Mouse (Mus musculus) spleen, postnatal 36 days (tissue): Measurements from ENCODE around the gene Ube2e3.

Experiments
- DNase-seq, 2 experiments: peaks; one replicate each; pipeline ENCODE4 v3.0.0; 2022; ENCODE audit warnings: low spot score in 2 of 2, mixed read lengths in 1 of 2

Gene Ube2e3

GRCm38 (mm10) chr2:78867726-78868510, at the start of gene Ube2e3:
TSS of gene Ube2e3 (plus strand) at chr2:78868124.
- no peak for DNase-seq

DNA sequence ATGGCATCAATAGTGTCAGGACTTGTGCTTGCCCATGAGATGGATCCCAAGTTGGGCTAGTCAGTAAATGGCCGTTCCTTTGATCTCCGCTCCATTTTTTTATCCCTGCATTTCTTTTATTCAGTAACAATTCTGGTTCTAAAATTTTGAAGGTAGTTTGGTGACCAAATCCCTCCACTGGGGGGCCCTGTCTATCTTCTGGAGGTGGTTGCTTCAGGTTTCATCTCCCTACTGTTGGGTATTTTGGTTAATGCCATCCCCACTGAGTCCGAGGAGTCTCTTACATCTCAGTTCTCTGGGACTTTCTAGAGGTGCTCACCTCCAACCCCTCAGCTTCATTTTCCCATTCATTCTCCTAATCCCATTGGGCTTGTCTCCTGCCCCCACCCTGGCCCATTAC, 38.0 kb upstream of the Ube2e3 start:
- DNase-seq: no peak

GRCm38 (mm10) chr2:78841494-78842224, 26.3 kb upstream of the Ube2e3 start:
- DNase-seq: no peak

- no peak for DNase-seq
Measured at GRCm38 (mm10) chr2:78844365-78844764, 23.6 kb upstream of the Ube2e3 start.

DNA sequence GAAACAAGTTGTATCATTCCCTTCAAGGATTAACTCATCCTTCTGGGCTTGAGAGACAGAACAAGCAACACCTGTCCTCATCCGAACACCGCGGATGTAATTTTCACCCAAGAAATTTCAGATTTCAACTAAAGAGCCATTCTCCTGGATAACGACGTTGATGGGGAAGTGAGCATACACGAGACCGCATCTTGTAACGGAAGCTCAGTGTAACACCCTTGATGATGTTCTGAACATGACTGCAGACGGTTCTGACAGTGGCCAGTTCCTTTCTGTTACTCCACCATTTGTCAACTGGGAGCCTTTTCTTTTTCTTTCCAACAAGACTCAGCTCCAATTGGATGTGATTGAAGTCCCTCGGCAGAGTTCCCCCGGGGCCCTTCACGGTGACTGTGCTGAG, 22.6 kb upstream of the Ube2e3 start:
- DNase-seq: no peak

DNA sequence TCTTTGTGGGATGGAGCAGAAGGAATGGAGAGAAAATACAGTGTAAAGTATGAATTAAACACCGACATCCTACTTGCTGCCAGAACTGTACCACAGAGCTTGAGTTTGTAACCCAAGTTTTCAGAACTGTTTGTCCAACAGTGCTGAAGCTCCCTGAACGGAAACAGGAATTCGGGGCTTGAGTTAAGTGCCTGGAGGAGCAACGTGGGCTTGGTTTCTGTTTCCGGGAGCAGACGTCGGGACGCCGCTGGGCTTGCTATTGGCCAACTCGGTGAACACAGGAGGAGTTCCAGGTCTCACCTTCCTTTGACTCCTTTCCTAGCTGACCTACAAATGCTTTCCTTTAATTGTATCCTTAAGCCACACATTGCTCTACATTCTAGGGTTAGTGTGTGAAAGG, 22.2 kb upstream of the Ube2e3 start:
- DNase-seq: no peak

GRCm38 (mm10) chr2:78854315-78854714, 13.6 kb upstream of the Ube2e3 start:
- DNase-seq: no peak

DNA sequence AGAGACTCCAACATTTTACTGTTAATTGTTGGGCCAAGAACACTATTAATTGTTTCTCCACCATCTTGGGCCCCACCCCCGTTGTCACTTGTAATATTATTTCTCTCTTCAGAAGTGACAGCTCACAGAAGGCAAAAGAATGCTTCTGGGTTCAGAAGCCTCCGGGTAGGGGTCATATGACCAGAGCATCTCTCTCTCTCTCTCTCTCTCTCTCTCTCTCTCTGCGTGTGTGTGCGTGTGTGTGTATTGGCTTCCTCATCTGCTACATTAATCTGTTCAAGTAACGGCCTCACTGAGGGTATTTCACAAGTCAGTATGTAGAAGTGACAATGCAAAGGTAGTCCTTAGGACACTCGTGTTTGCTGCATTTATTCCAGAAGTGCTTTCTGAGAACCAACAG, 9.3 kb upstream of the Ube2e3 start:
- DNase-seq: no peak

DNA sequence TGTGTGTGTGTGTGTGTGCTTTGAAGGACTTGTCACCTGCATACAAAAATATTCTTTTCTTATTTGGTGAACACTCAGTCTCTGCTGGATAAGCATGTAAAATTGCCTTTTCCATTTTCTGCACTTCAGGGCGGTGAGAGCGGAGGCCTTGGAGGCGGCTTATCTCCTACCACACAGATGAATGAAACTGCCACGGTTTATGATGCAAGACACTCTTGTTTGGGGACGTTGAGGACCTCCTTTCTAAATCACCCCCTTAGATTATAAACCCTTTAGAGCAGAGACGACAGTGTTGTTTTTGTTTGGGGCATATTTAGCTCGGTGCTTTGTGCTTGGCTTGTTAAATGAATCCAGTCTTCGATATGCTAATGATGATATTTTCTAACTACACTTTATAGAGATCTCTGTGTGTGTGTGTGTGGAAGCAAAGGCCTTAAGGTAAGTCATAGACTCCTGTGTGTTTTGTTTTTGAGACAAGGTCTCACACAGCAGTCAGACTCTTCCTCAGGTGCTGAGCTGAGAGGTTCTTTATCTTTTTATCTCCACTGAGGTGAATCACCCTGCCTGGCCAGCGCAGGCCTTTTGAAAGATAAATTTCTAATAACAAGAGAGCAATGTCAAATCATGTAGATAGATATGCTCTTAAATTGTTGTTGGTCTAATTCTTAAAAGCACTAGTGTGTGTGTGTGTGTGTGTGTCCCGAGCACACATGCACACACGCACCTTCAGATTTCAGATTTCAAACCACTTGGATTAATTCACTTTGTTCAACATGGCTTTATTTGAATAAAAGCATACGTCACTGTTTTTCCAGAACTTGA, 8.4 kb upstream of the Ube2e3 start:
- no peak for DNase-seq

DNA sequence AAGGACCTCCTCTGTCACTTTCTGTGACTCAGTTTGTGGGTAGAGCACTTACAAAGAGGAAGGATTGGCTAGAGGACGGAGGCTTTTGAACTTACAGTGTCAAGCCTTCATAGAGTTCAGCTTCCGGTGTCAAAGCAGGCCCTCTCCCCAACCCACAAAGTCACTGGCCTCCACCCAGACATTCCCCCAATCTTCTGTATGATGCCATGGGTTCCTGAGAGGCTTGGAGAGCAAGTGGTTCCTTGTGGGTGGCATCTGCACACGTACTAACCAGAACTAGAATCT, 7.9 kb upstream of the Ube2e3 start:
- no peak for DNase-seq

DNA sequence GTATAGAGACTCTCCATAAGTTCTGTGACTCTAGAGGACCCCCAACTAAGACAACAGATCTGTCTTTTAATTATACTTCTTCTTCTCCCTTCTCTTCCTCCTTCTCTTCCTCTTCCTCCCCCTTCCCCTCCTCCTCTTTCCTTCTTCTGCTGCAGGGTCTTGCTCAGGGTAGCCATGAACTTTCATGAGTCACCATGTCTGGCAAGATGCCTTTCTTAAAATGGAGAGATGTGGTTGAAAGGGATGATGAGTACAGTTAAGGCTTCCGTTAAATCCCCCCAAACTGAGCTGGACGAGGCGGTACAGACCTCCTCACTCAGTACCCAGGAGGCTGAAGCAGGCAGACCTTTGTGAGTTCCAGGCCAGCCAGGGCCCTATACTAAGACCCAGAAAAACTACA, 3.8 kb upstream of the Ube2e3 start:
- no peak for DNase-seq

GRCm38 (mm10) chr2:78864866-78865265, 3.1 kb upstream of the Ube2e3 start:
- no peak for DNase-seq

DNA sequence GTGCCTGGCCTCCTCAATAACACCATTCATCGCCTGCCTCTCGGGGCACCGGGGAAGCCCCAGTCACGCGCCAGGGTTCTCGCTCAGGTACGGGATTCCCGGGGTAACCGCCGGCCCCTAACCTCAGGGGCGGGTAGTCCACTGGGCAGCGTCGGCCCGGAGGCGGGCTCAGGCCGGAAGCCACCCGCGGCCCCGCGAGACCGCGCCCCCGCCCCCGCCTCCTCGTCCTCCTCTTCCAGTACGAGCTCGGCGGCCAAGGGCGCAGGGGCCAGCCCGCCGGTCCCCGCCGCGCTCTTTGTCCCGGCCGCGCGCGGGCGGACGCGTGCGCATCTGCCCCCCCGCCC, 559 bp downstream of the Ube2e3 start:
- peak; percentile 89 to 91 for DNase-seq

- peak; percentile 63 to 72 for DNase-seq
Measured at GRCm38 (mm10) chr2:78868951-78869720, 1.2 kb downstream of the Ube2e3 start.

- peak; percentile 10 to 18 for DNase-seq
Measured at GRCm38 (mm10) chr2:78869721-78870442, 2.0 kb downstream of the Ube2e3 start.

DNA sequence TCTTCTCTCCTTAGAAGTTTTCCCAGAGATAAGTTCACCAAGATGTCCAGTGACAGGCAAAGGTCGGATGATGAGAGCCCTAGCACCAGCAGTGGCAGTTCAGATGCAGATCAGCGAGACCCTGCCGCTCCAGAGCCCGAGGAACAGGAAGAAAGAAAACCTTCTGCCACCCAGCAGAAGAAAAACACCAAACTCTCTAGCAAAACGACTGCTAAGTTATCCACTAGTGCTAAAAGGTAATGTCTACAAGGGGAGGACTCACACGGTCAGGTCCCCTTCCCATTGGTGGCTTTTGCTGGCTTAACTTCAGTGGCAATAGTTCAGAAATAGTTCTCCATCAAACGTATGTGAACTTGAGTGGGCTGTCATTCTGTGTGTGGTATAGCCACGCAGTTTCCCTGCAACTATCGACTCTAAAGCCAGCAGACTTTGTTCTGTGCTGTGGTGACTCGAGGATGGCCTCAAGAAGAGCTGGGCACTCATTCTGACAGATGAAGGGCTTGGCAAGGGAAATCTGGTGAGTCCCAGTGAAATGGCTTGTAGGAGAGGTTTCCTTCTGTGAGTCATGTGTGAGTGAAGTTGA, 2.6 kb downstream of the Ube2e3 start:
- DNase-seq: peak in 1 of 2 experiments; percentile 4

- DNase-seq: peak; percentile 49 to 60
Measured at GRCm38 (mm10) chr2:78871971-78872860, 4.3 kb downstream of the Ube2e3 start.

DNA sequence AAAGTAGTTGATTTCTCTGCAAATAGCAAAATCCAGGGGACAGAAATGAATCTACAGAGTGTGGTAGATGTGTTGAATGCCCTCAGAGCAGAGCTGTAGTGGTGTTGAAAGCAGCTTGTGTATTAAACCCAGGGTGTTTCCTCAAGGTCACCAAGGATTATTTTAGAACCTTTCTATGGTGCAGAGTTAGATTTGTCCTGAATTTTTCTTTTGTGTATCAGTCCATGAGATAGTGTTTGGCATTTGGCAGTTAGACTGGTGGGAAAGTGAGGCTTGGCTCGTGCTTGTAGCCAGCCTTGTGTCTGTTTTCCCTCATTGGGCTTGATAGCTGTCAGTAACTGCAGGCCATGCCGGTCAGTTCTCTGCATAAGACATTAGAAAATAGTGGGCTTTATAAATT, 6.0 kb downstream of the Ube2e3 start:
- no peak for DNase-seq

DNA sequence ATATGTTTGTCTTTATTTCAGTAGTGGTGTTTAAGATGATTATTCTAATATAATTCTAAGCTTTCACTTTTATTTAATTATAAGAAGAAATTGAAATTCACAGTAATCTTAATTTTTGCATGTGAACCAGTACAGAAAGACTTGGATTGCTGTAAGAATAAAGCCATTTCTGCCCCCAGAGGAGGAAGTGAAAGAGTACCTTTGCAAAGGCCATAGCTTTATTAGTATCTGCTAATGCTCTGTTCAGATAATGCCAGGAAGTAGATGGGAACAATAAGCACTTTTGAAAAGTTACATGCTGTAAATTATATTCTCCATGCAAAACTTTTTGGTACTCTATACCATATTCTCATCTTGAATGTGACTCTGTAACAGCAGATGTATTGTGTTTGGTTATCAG, 8.1 kb downstream of the Ube2e3 start:
- no peak for DNase-seq

DNA sequence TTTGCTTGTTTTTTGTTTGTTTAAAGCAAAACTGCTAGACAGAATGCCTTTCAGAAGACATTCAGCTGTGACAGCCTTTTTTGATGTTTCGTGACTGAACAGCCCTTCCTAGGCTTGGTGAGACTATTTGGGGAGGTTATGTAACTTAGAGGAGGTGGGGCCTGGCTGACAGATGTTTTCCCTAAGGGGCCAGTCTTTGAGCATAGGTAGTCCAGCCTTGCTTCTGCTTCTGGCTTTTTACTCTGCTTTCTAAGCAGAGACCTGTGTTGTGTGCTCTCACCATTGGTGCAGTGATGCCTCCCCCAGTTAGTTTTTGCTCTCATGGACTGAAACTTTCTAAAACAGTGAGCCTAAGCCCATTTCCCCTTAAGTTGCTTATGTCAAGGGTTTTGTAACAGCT, 14.1 kb downstream of the Ube2e3 start:
- DNase-seq: no peak
